Mouse (Mus musculus): Measurements from ENCODE around the gene Dmap1. TPM values are rescaled to one million over a fixed set of nuclear protein-coding genes. Genes with fewer than 3 reads are reported as not detected.

Dmap1 gene
- polyA plus RNA-seq, 1 experiment from 2014 or later = 78.7 TPM

- no peak overlapping the region for H3K9ac ChIP-seq (replicated peaks)
- WGBS = 93% methylated on average over 7 of the region's 7 CpGs
- H3K4me1 ChIP-seq = peaks cover 22% of the 10 kb centered on the region
Measured at GRCm38 (mm10) chr4:117634642-117635041, 47.4 kb downstream of the Dmap1 start.

GRCm38 (mm10) chr4:117633527-117633926 lies 48.5 kb downstream of the Dmap1 start:
- Histone ChIP-seq H3K27ac (replicated peaks) (no peak overlapping the region), H3K4me1 (peaks cover 22% of the 10 kb centered on the region)

More at GRCm38 (mm10) chr4:117634642-117635041, 47.4 kb downstream of the Dmap1 start:
- no peak overlapping the region for H3K4me2 ChIP-seq (replicated peaks)
- H3K27ac ChIP-seq (replicated peaks) = no peak overlapping the region
- ATAC-seq (replicated peaks) = no peak
- no peaks in the 10 kb centered on the region for H3K9me3 ChIP-seq
- H3K27me3 ChIP-seq = no peaks in the 10 kb centered on the region
- no peak overlapping the region for H3K4me3 ChIP-seq
- no peaks in the 10 kb centered on the region for H3K36me3 ChIP-seq

GRCm38 (mm10) chr4:117630053-117630670 lies 51.9 kb downstream of the Dmap1 start:
- Histone ChIP-seq H3K36me3 (no peaks in the 10 kb centered on the region; the same call in 1 of the 2 replicates), H3K27me3 (no peaks in the 10 kb centered on the region), H3K9ac (replicated peaks) (no peak overlapping the region), H3K4me2 (replicated peaks) (no peak overlapping the region), H3K4me3 (no peak overlapping the region), H3K4me1 (peaks cover 9% of the 10 kb centered on the region; the same call in 1 of the 2 replicates), H3K9me3 (no peaks in the 10 kb centered on the region), H3K27ac (replicated peaks) (no peak overlapping the region)
- 67% methylated on average over 6 of the region's 6 CpGs for WGBS
- no peak; the same call in 1 of the 2 replicates for ATAC-seq (replicated peaks)

More at GRCm38 (mm10) chr4:117633527-117633926, 48.5 kb downstream of the Dmap1 start:
- no peak overlapping the region for H3K4me2 ChIP-seq (replicated peaks)
- 55% methylated on average over 5 of the region's 5 CpGs for WGBS
- no peak overlapping the region for H3K9ac ChIP-seq (replicated peaks)
- H3K4me3 ChIP-seq = no peak overlapping the region
- H3K27me3 ChIP-seq = no peaks in the 10 kb centered on the region
- no peak for ATAC-seq (replicated peaks)
- H3K36me3 ChIP-seq = no peaks in the 10 kb centered on the region
- no peaks in the 10 kb centered on the region for H3K9me3 ChIP-seq

GRCm38 (mm10) chr4:117628464-117628863 lies 53.6 kb downstream of the Dmap1 start:
- Histone ChIP-seq H3K27me3 (no peaks in the 10 kb centered on the region), H3K4me1 (0 out of 2 replicates have a peak, but pooled peaks cover under 1% of the 10 kb centered on the region), H3K36me3 (no peaks in the 10 kb centered on the region; the same call in 1 of the 2 replicates), H3K4me2 (replicated peaks) (no peak overlapping the region), H3K4me3 (no peak overlapping the region), H3K9ac (replicated peaks) (no peak overlapping the region), H3K9me3 (no peaks in the 10 kb centered on the region), H3K27ac (replicated peaks) (no peak overlapping the region)
- 63% methylated on average over 1 of the region's 1 CpGs for WGBS
- ATAC-seq (replicated peaks) = no peak

Other genes starting within 250 kb of the Dmap1 start
- gene Rnf220, start 185.2 kb downstream of the Dmap1 start, polyA plus RNA-seq (2015; fragmentation: Nextera tagmentation; extraction: Ambion mirVana) = 122 and 128 TPM in 2 replicates
- 255 and 270 TPM in 2 replicates for gene Eri3, start 131.9 kb downstream of the Dmap1 start, polyA plus RNA-seq (2015; fragmentation: Nextera tagmentation; extraction: Ambion mirVana)
- gene Gm12845, start 42.1 kb upstream of the Dmap1 start, polyA plus RNA-seq (2015; fragmentation: Nextera tagmentation; extraction: Ambion mirVana) = not detected in 2 replicates
- gene Klf17, start 83.4 kb upstream of the Dmap1 start, polyA plus RNA-seq (2015; fragmentation: Nextera tagmentation; extraction: Ambion mirVana) = not detected in 2 replicates
- gene Slc6a9, start 152.2 kb upstream of the Dmap1 start, polyA plus RNA-seq (2015; fragmentation: Nextera tagmentation; extraction: Ambion mirVana) = 9.0 and 11.3 TPM in 2 replicates
- gene Ccdc24, start 190.3 kb upstream of the Dmap1 start, polyA plus RNA-seq (2015; fragmentation: Nextera tagmentation; extraction: Ambion mirVana) = 1.1 and 1.7 TPM in 2 replicates
- 45.2 and 52.6 TPM in 2 replicates for gene B4galt2, start 201.2 kb upstream of the Dmap1 start, polyA plus RNA-seq (2015; fragmentation: Nextera tagmentation; extraction: Ambion mirVana)
- 460 and 461 TPM in 2 replicates for gene Atp6v0b, start 205.1 kb upstream of the Dmap1 start, polyA plus RNA-seq (2015; fragmentation: Nextera tagmentation; extraction: Ambion mirVana)
- gene Dph2, start 209.8 kb upstream of the Dmap1 start, polyA plus RNA-seq (2015; fragmentation: Nextera tagmentation; extraction: Ambion mirVana) = 26.8 and 29.4 TPM in 2 replicates
- gene Ipo13, start 232.7 kb upstream of the Dmap1 start, polyA plus RNA-seq (2015; fragmentation: Nextera tagmentation; extraction: Ambion mirVana) = 69.3 and 75.5 TPM in 2 replicates
- gene Artn, start 247.5 kb upstream of the Dmap1 start, polyA plus RNA-seq (2015; fragmentation: Nextera tagmentation; extraction: Ambion mirVana) = 0.10 and 0.28 TPM in 2 replicates